Mouse (Mus musculus): ENCODE results near the gene Lingo1. TPM values are rescaled to one million over a fixed set of nuclear protein-coding genes. Genes with fewer than 3 reads are reported as not detected.

The Lingo1 gene
- total RNA-seq, 2 experiments from 2014 or later = 0.73 to 1.4 TPM

DNA sequence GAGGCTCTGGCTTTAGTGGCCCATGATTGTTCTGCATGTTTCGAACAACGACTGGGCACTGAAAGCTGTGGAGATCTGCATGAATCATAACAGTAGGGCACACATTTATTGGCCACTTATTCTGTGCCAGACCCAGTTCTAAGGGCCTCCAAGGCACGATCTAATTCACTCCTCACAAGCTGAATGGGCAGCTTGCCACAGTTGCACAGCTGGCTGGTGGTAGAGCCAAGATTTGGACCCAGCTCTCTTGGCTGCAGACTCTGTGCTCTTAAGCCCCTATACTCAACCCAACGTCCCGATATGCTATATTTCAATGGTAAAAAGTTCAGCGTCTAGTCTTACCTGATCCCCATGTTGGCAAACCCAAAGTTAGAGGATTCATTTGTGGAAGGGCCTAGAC is 185.3 kb downstream of the Lingo1 start:
- intact Hi-C loops (cut with DNase I) = no loop called here
- DNase-seq = no peak

DNA sequence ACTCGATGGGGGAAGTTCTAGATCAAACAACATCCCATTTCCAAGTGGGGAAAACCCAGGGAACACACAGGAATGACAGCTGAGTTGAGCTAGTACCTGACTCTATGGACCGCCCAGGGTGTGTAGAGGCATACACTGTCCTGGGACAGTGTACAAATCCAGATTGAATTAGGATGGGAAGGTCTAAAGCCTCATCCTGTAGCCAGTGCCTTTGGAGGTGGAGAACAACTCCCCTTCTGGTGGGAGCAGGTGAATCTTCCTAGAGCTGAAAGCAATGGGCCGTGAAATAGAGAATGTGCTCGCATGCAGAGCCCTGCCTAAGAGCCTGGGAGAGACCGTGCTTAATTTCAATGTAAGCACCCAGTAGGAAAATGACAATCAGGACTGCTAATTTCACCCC is 185.8 kb downstream of the Lingo1 start:
- intact Hi-C loops (cut with DNase I) = no loop called here
- no peak for DNase-seq

- no peak for DNase-seq
- intact Hi-C loops (cut with DNase I) = no loop called here
Measured at GRCm38 (mm10) chr9:56609486-56609885, 186.8 kb downstream of the Lingo1 start.

DNA sequence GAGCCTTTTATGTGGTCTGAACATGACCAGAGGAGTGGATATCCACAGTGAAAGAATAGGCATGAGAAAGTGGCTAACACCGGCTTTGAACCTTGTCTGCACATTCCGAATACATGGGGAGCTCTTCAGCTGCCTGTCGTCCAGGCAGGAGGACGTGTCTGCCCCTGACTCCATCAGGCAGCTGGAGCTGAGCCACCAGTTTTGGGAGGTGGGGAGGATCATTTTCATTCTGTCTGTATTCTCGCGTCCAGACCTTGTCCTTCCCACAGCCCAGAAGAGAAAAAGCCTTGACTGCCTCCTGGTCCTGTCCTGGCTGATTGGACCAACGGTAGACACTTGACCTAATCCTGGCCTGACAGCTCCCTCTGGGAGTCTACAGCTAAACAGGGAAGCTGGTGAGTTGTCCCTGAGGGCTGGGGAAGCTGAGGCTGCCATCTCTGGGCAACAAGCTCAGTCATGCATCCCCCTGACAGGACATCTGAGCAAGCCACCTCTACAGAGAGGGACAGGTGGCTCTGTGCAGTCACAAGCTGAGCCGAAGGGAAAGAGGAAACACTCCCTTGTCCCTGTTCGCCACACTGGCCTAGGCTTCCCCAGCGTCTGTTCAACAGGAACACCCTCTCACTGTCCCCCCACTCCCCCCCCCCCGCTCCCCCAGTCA is 187.4 kb downstream of the Lingo1 start:
- intact Hi-C loops (cut with DNase I) = no loop called here
- no peak for DNase-seq

GRCm38 (mm10) chr9:56606082-56606740 is 190.1 kb downstream of the Lingo1 start:
- intact Hi-C loops (cut with DNase I) = no loop called here
- no peak for DNase-seq

DNA sequence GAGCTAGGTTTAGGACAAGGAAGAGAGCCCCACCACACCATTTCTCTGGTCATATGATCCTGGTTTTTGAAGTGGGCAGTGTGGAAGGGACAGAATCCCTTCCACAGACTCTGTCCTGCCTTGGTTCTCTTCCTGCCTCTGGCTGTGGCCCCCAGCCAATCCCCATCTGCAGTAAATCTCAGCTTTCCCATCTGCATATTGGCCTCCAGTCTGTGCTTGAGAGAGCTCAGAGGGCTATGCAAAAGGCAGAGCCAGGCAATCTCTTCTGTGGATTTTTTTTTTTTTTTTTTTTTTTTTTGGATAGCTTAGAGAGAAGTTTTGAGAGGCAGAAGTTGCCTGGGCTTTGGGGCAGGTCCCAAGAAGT is 190.8 kb downstream of the Lingo1 start:
- intact Hi-C loops (cut with DNase I) = no loop called here
- DNase-seq = no peak

DNA sequence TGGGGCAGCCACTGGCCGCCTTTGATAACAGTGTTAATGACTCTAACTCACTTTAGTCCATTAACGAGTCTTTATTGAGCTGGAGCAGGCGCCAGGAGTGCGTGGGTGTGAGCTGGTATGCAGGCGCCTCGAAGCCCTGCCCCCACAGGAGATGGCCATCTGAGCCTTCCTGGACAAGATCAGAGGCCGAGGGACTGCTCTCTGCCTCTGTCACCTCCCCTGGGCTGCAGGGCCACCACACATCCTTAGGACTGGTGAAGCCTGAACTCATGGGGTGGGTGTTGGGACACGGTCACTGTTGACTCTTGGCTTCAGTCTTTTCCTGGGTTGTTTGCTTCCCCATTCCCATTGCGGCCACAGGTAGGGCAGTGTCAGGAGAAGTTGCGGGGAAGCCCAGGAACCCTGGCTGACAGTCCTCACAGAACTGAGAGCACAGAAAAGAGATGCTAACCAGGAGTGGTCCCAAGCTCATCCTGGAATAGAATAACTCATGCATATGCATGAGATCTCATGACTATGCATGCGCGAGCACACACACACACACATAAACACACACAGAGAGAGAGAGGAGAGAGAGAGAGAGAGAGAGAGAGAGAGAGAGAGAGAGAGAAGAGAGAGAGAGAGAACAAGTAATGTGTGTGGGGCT is 191.3 kb downstream of the Lingo1 start:
- DNase-seq = no peak

GRCm38 (mm10) chr9:56600655-56601054 is 195.6 kb downstream of the Lingo1 start:
- DNase-seq = no peak
- intact Hi-C loops (cut with DNase I) = no loop called here

More for the DNA sequence above, 191.3 kb downstream of the Lingo1 start:
- intact Hi-C loops (cut with DNase I) = no loop called here

DNA sequence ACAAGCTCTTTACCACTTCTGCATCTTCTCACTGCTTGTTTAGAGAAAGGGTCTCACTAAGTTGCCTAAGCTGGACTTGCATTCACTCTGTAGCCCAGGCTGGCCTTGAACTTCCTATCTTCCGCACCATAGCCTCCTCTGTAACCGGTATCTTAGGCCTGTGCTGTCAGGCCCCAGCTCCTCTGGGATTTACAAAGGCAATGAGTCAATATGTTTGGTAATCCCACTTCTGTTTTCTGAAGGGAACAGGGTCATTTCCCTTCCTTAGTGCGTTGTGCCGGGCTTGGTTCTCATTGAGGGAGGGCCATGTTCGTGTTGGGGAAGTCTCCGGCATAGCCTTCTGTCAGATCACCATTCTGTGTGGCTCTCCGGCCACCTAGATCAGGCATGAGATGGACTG is 203.6 kb downstream of the Lingo1 start:
- intact Hi-C loops (cut with DNase I) = no loop called here
- DNase-seq = no peak

DNA sequence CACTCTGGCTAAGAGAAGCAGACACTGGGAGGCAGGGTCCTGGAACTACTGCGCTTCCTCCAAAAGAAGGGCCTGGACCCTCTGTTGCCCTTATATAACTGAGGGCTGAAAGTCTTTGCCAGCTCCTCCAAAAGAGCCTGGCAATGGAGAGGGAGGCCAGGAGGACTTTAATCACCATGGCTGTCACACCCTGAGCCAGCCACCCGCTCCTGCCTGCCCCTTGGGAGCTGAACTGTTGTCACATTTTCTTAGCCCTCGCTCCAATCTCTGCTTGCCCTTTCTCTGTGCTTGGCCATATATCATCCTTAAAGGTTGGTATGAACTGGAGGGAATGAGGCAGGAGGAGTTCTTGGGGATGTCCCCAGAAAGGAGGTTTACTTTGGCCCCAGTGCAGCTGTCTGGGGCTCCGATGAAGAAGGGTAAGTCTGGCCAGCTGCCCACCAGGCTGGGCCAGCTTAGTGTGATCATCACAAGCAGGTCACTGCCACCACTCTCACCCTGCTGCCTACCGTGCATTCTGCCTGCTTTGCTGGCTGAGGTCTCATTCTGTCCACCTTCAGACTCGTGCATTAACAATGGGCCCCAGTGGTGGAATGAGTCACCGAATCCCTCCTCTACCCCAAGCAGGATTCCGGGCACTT is 204.9 kb downstream of the Lingo1 start:
- intact Hi-C loops (cut with DNase I) = no loop called here
- no peak for DNase-seq

DNA sequence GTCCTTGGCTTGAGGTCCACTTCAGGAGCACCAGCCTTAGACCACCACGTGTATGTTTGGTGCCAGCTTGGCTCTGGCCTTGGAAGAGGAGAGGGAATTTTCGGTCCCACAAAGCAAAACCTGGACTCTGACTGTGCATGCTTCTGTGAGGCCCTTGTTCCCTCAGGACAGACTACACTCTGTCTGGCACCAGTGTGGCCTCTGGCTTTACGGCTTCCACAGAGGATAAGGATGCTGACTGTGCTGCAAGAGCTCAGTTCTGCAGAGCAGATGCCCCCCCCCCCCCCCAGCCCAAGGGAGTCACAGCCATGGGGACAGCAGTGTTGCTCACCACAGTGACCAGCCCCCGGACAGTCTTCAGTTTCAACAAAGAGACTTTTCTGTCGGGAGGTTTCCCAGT is 206.5 kb downstream of the Lingo1 start:
- DNase-seq = no peak
- intact Hi-C loops (cut with DNase I) = no loop called here

DNA sequence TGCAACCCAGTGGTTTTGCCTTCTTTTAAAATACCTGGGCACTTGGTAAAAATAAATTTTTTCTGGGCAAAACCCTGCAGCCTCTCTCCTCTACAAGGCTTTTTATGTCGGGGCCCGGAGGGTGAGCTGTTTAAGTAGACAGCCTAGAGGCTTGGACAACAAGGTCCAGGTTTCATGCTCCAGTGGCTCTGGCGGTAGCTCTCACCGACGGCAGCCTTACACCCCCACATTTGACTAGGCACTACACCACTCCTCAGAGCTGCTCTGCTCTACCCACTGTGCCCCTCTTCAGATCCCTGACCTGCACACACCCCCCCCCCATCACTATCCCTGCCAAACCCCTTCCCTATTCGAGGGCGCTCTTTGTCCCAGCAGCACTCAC is 212.2 kb downstream of the Lingo1 start:
- intact Hi-C loops (cut with DNase I) = no loop called here
- no peak for DNase-seq

GRCm38 (mm10) chr9:56583139-56584042 is 212.9 kb downstream of the Lingo1 start:
- intact Hi-C loops (cut with DNase I) = no loop called here
- peak in 1 of 2 experiments; percentile 7 for DNase-seq

DNA sequence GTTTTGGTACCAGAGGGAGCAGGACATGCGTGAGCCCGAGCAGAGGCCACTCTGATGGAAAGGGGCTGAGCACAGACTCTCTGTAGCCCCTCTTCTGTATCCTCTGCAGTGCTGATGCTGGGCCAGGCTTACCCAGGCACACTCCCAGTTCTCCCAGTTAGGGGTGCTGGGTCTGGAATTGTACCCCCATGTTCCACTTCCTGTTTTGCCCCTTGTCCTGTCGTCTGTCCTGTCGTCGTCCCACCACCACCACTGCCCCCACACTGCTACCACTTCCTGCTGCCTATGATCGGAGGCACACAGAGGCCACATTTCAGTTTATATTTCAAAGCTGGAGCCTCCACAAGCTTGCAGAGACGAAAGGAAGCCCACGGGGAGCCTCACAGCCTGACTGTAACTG is 213.6 kb downstream of the Lingo1 start:
- intact Hi-C loops (cut with DNase I) = no loop called here
- no peak for DNase-seq

DNA sequence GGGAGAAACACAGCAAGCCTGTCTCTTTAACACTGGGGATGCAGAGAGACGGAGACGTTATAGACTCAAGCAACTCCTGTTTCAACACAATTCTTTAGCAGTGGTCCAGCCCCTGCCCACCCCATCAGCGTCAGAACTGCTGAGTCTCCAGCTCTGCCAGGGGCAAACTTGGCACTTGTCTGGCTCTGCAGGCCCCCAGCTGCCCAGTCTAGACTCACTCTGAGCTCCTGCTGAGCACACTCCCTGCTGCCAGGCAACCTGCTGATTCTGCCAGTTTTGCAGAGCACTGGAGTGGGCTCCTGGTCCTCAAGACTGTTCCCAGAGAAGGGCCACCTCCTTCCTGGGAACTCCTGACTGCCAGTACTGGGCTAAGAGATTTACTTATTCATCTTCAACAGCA is 214.6 kb downstream of the Lingo1 start:
- no peak for DNase-seq
- intact Hi-C loops (cut with DNase I) = no loop called here

DNA sequence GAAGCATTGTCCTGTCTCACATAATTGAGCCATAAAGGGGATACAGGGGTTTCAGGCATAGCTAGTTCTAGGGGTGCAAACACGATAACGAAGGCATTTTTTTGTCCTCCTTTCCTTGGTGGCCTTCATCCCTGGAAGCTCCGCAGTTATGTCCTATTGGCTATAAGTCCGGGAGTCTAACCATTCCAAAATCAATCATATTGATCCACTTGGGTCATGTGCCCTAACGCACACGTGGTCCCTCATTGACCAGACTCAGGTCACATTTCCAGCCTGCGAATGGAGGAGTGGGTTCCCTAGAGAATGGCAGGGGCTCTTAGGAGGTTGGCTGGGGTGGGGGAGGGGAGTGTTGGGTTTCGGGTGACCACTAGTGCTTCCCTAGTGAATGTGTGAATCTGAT is 215.3 kb downstream of the Lingo1 start:
- intact Hi-C loops (cut with DNase I) = no loop called here
- DNase-seq = no peak

DNA sequence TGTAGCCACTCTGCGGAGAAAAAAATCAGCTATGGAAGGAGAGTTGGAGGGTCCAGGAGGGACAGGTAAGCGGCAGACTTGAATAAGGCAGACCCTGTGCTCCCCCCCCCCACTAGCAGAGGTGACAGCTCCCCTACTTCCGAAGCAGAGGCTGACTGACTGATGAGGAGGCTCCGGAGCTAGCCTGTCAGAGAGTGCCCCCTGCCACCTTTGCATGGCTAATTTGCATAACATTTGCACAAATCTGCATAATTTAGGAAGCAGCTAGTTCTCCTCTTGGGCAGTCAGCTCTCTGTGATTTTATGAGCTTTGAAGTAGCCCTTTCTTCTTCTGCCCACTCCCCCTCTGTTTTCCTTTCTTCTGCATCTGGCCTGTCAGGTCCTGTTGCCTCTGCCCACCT is 216.2 kb downstream of the Lingo1 start:
- intact Hi-C loops (cut with DNase I) = no loop called here
- no peak for DNase-seq

DNA sequence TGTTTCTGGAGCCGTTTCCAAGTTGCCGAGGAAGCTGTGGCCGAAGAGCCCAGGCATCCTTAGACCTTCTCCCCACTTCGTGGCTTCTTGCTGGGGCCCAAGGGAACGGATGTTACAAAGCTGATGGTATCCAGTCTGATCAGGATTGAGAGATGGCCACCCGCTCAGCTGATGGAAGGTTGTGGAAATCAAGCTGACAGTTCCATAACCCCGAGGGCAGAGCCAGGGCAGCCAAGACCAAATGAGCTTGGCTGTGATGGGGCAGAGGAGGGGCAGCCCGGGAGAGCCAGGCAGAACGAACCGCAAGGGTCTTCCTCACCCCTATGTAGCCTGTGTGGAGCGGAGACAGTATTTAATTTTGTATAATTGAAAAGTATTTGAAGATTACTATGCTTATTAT is 218.9 kb downstream of the Lingo1 start:
- intact Hi-C loops (cut with DNase I) = no loop called here
- DNase-seq = no peak

- no peak for DNase-seq
Measured at GRCm38 (mm10) chr9:56572534-56573479, 223.5 kb downstream of the Lingo1 start.

More at GRCm38 (mm10) chr9:56572534-56573479, 223.5 kb downstream of the Lingo1 start:
- intact Hi-C loops (cut with DNase I) = no loop called here

All from heart, postnatal 36 days (tissue).